Mouse (Mus musculus): ENCODE data around the gene Kras.
A peak's percentile ranks its signal among the peaks of the same experiment; 100 is the strongest.

Kras gene

GRCm38 (mm10) chr6:145250185-145250791 is at the start of gene Kras:
Gene Kras, minus strand, starts transcription at chr6:145250239.
- DNase-seq (ENCODE audit: low read depth, low spot score): peak; percentile 91

- no peak for DNase-seq (ENCODE audit: low read depth, low spot score)
Observed at GRCm38 (mm10) chr6:145297626-145298025, 47.6 kb upstream of the Kras start.

DNA sequence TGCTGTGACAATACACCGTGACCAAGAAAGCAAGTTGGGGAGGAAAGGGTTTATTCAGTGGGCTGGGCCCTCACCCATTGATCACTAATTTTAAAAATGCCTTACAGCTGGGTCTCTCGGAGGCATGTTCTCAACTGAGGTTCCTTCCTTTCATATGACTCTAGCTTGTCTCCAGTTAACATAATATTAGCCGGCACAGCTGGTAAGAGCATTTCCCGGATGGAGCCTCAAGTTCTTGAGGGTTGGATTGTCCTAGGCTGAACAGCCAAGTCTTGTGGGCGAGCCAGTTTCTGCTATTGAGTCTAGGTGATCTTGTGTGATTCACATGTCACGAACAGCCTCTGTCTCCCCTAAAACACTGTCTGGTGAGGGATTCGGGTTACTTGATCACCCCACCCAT is 46.9 kb upstream of the Kras start:
- DNase-seq (ENCODE audit: low read depth, low spot score): no peak

GRCm38 (mm10) chr6:145295171-145295570 is 45.1 kb upstream of the Kras start:
- no peak for DNase-seq (ENCODE audit: low read depth, low spot score)

GRCm38 (mm10) chr6:145293156-145293555 is 43.1 kb upstream of the Kras start:
- no peak for DNase-seq (ENCODE audit: low read depth, low spot score)

- DNase-seq (ENCODE audit: low read depth, low spot score): no peak
Observed at GRCm38 (mm10) chr6:145291383-145292289, 41.6 kb upstream of the Kras start.

GRCm38 (mm10) chr6:145285656-145286055 is 35.6 kb upstream of the Kras start:
- no peak for DNase-seq (ENCODE audit: low read depth, low spot score)

DNA sequence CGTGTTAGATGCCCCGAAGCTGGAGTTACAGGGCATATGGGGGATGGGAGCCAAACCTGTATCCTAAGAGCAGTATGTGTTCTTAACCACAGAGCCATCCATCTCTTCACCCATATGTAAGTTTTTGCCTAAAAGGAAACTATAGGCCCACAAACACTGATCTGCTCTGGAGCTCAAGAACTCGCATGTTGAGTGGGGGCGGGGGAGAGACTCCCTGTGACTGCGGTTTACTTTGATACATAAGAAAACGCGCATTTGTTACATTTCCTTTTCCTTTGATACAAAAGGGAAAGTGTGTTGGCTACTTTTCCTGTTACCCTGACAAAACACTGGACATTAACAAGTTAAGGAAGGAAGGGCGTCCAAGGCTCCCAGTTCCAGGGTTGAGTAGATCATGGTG is 34.2 kb upstream of the Kras start:
- DNase-seq (ENCODE audit: low read depth, low spot score): no peak

- DNase-seq (ENCODE audit: low read depth, low spot score): no peak
Observed at GRCm38 (mm10) chr6:145277138-145277763, 27.2 kb upstream of the Kras start.

DNA sequence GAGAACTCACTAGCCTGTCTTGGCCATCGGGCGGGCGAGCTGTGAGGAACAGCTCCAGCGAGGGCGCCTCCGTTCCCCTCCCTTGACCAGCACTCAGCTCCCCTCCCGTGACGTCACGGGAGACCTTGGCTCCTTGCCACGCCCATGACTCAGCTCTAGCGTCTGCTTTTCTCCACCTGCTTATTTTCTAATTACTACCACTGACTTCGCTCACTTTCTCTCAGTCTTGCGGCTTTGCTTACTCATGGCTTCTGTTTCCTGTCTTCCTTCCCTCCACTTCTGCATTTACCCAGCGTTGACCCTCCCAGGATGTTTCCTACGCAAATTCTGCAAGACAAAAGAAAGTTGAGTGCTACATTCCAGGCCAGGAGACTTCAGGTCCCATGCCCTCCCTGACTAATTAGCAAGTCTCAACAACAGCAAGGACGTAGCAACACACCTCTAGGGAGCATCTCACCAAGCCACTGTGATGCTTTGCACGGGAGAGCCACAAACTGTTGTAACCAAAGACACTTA is 26.3 kb upstream of the Kras start:
- peak; percentile 99 for DNase-seq (ENCODE audit: low read depth, low spot score)

DNA sequence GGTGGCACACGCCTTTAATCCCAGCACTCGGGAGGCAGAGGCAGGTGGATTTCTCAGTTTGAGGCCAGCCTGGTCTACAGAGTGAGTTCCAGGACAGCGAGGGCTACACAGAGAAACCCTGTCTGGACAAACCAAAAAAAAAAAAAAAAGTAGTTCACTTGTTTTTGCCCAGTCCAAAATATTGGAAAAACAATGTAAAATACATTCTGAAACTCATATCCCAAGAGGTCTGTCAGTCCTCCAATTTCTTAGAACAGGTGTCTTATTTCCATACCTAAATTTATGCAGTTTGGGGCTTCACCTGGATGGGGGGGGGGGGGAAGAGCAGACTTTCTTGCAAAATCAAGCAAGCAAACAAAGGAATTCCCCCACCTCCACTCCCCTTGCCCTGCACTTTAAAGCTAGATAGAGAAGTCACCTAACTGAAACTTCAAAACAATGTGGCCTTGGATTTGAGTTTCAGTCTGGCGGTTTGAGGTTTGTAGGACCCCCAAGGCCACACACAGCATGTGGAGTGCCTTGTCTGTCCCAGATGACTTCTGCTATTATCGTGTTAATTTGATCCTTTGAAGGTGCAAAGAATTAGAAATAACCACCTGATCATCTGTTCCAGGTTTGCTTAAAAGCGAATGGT is 25.7 kb upstream of the Kras start:
- peak; percentile 95 for DNase-seq (ENCODE audit: low read depth, low spot score)

- no peak for DNase-seq (ENCODE audit: low read depth, low spot score)
Observed at GRCm38 (mm10) chr6:145273971-145274620, 24.1 kb upstream of the Kras start.

DNA sequence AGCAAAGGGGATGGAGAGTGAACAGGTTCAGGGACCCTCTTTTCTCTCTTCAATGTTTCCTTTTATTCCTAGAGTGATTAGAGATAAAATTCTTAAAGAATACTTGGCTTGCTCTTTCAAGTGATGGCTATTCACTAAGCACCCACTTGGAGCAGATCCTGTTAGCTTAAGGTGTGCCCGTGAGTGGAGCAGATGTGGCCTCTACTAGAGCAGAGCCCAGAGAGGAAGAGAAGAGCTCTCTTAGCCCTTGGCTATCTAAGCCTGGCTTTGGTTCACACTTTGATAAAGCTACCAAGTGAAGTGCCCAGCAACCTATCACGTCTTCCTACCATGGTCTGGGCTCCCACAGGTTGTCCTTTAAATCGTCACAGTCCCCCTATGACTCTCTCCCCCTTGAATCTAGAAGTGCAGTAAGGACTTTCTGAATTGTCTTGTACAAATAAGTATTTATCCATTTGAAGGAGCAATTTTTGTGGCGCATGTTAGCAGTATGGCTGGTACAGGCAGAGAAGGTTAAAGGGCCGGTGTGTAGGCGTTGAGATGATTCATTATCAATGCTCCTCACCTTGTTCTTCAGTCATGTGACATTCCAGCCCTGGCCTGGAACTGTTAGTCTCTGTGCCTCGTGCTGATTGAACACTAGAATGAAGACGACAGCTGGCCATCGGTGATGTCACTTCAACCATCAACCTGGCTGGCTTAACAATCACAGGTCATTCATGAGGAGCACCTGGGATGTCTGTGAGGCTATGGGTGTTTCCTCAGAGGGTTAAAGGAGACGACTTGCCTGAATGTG is 22.3 kb upstream of the Kras start:
- DNase-seq (ENCODE audit: low read depth, low spot score): no peak

- no peak for DNase-seq (ENCODE audit: low read depth, low spot score)
Observed at GRCm38 (mm10) chr6:145269313-145269845, 19.3 kb upstream of the Kras start.

- DNase-seq (ENCODE audit: low read depth, low spot score): no peak
Observed at GRCm38 (mm10) chr6:145267692-145268091, 17.7 kb upstream of the Kras start.

DNA sequence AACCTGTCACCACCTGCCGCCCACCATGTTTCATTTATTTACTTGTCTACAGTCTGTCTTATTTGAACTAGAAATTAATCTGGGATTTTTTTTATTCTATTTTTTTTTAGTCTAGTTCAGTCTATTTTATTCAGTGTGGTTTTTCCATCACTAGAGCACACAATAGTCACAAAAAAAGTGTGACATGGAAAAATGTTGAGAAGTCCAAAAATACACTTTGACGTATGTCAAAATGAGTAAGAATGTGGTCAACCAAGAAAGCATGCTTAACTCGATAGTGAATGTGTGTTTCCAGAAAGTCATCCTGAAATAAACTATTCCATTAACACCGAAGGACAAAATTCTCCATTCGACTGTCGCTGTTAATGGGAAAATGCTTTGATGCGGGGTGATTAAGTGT is 12.3 kb upstream of the Kras start:
- DNase-seq (ENCODE audit: low read depth, low spot score): no peak

GRCm38 (mm10) chr6:145256701-145257073 is 6.6 kb upstream of the Kras start:
- no peak for DNase-seq (ENCODE audit: low read depth, low spot score)

GRCm38 (mm10) chr6:145255952-145256700 is 6.1 kb upstream of the Kras start:
- DNase-seq (ENCODE audit: low read depth, low spot score): peak; percentile 33

- no peak for DNase-seq (ENCODE audit: low read depth, low spot score)
Observed at GRCm38 (mm10) chr6:145250820-145251219, 781 bp upstream of the Kras start.
